Mouse (Mus musculus) midbrain, postnatal 0 days (tissue): Measurements from ENCODE around the gene Aup1. TPM values are rescaled to one million over a fixed set of nuclear protein-coding genes. Genes with fewer than 3 reads are reported as not detected.
A peak's percentile ranks its signal among the peaks of the same experiment; 100 is the strongest.

Source experiments
- ATAC-seq: fragments of 200-750 bp; cut with Nextera tagmentation; 2 replicates; pipeline ENCODE4 v1.8.0; 2017; ENCODE audit warnings: moderate number of reproducible peaks, mild to moderate bottlenecking, moderate TSS enrichment, moderate library complexity; ENCODE audit not compliant: low FRiP score
- DNase-seq: peaks from one replicate; pipeline ENCODE4 v3.0.0-alpha.2; 2015; ENCODE audit warnings: low spot score
- H3K27ac ChIP-seq: fragments of 300-500 bp; sonication (generic); 2 replicates; pipeline ENCODE4 v1.5.1; 2014; ENCODE audit warnings: low read depth, mild to moderate bottlenecking, low read length, mixed read lengths
- H3K27me3 ChIP-seq: fragments of 300-500 bp; sonication (generic); 2 replicates; pipeline ENCODE4 v1.6.1; 2014; ENCODE audit warnings: low read length, control low read depth, mixed read lengths; ENCODE audit not compliant: insufficient read depth
- H3K36me3 ChIP-seq: fragments of 300-500 bp; sonication (generic); 2 replicates; pipeline ENCODE4 v1.6.1; 2014; ENCODE audit warnings: low read length, control low read depth, mixed read lengths; ENCODE audit not compliant: insufficient read depth
- H3K4me1 ChIP-seq: fragments of 300-500 bp; sonication (generic); 2 replicates; pipeline ENCODE4 v1.6.1; 2014; ENCODE audit warnings: mild to moderate bottlenecking, control low read depth, antibody characterized with exemption, low read length, mixed read lengths; ENCODE audit not compliant: insufficient read depth
- H3K4me2 ChIP-seq: fragments of 300-500 bp; sonication (generic); 2 replicates; pipeline ENCODE4 v1.6.1; 2014; ENCODE audit warnings: low read depth, mild to moderate bottlenecking, low read length, mixed read lengths; ENCODE audit not compliant: poor library complexity, severe bottlenecking
- H3K4me3 ChIP-seq: fragments of 300-500 bp; sonication (generic); 2 replicates; pipeline ENCODE4 v1.5.1; 2014; ENCODE audit warnings: low read depth, mild to moderate bottlenecking, low read length, moderate library complexity
- H3K9ac ChIP-seq: fragments of 300-500 bp; sonication (generic); replicated peaks from 2 replicates; pipeline ENCODE4 v1.6.1; 2014; ENCODE audit warnings: mild to moderate bottlenecking, low read length, moderate library complexity, mixed read lengths; ENCODE audit not compliant: poor library complexity, severe bottlenecking
- H3K9me3 ChIP-seq: fragments of 300-500 bp; sonication (generic); 2 replicates; pipeline ENCODE4 v1.6.1; 2016; ENCODE audit warnings: low read length, control low read depth
- CTCF ChIP-seq: IDR thresholded peaks from 2 replicates; pipeline ENCODE4 v1.5.1; 2016; ENCODE audit warnings: antibody characterized with exemption, mild to moderate bottlenecking
- WGBS: fragments of 180-500 bp; shearing (Covaris S2); extraction: QIAGEN DNeasy Blood & Tissue Kit; methylation state at CpG from one replicate; pipeline ENCODE4 v1.1.7; 2014; 5-methylcytosine and 5-hydroxymethylcytosine counted together
- polyA plus RNA-seq: library from polyadenylated mRNA; unstranded; fragments of >200 nt; fragmentation: Nextera tagmentation; extraction: Ambion mirVana; gene quantifications from 2 replicates; pipeline ENCODE4 v1.2.1, GENCODE M21; 2015
- total RNA-seq: library from RNA; depleted of rRNA; stranded (reverse); fragments of >200 nt; gene quantifications from 2 replicates; pipeline ENCODE4 v1.2.3, GENCODE M21; 2014

Aup1 gene
- total and polyA plus RNA-seq, 2 experiments from 2014 or later, result 130 to 190 TPM

- TF ChIP-seq CTCF, result no peak
- Histone ChIP-seq H3K4me3 (peak overlapping the region; percentile 12; the same call in 1 of the 2 replicates), H3K27ac (no peak overlapping the region)
Observed at GRCm38 (mm10) chr6:83068706-83069487, 14.6 kb downstream of the Aup1 start.

GRCm38 (mm10) chr6:83069488-83070246 lies 15.3 kb downstream of the Aup1 start:
- WGBS, result 2% methylated on average over 69 of the region's 69 CpGs
- no peak for ATAC-seq
- Histone ChIP-seq H3K27ac (no peak overlapping the region), H3K4me1 (peaks cover 3% of the 10 kb centered on the region; the same call in 1 of the 2 replicates), H3K4me2 (no peak overlapping the region), H3K4me3 (0 out of 2 replicates have a peak overlapping the region, but pooled peaks have one; percentile 1), H3K36me3 (no peaks in the 10 kb centered on the region), H3K27me3 (peaks cover 87% of the 10 kb centered on the region), H3K9ac (no peak overlapping the region), H3K9me3 (no peaks in the 10 kb centered on the region)
- no peak for TF ChIP-seq CTCF
- DNase-seq, result no peak

More at GRCm38 (mm10) chr6:83068706-83069487, 14.6 kb downstream of the Aup1 start:
- H3K9me3 ChIP-seq, result no peaks in the 10 kb centered on the region
- WGBS, result 1% methylated on average over 69 of the region's 81 CpGs
- no peak overlapping the region for H3K9ac ChIP-seq
- DNase-seq (no peak), ATAC-seq (no peak)
- peak overlapping the region; percentile 16 for H3K4me2 ChIP-seq
- peaks cover 3% of the 10 kb centered on the region; the same call in 1 of the 2 replicates for H3K4me1 ChIP-seq
- peaks cover 87% of the 10 kb centered on the region for H3K27me3 ChIP-seq
- H3K36me3 ChIP-seq, result no peaks in the 10 kb centered on the region

- peak within 1 kb of the TSS; percentile 12; the same call in 1 of the 2 replicates for H3K4me3 ChIP-seq
- peaks cover 87% of the 10 kb centered on the region for H3K27me3 ChIP-seq
- H3K27ac ChIP-seq, result no peak within 1 kb of the TSS
- DNase-seq (no peak), ATAC-seq (no peak)
- H3K4me1 ChIP-seq, result peaks cover 3% of the 10 kb centered on the region; the same call in 1 of the 2 replicates
- 5% methylated on average over 10 of the region's 10 CpGs for WGBS
- no peak within 1 kb of the TSS for H3K9ac ChIP-seq
- TF ChIP-seq CTCF, result no peak
- no peaks in the 10 kb centered on the region for H3K36me3 ChIP-seq
- H3K9me3 ChIP-seq, result no peaks in the 10 kb centered on the region
- H3K4me2 ChIP-seq, result no peak within 1 kb of the TSS
Observed at GRCm38 (mm10) chr6:83070247-83070310, 15.8 kb downstream of the Aup1 start, which contains the start of gene Tlx2. Gene Tlx2 (minus strand): TSS chr6:83070293.

GRCm38 (mm10) chr6:83070311-83071219 lies 16.2 kb downstream of the Aup1 start:
- Histone ChIP-seq H3K4me1 (peaks cover 3% of the 10 kb centered on the region; the same call in 1 of the 2 replicates), H3K27me3 (peaks cover 83% of the 10 kb centered on the region), H3K4me3 (0 out of 2 replicates have a peak overlapping the region, but pooled peaks have one; percentile 1), H3K27ac (no peak overlapping the region), H3K36me3 (no peaks in the 10 kb centered on the region), H3K9me3 (no peaks in the 10 kb centered on the region), H3K9ac (no peak overlapping the region), H3K4me2 (no peak overlapping the region)
- no peak for TF ChIP-seq CTCF
- DNase-seq (no peak), ATAC-seq (no peak)
- WGBS, result under 1% methylated on average over 56 of the region's 58 CpGs

- H3K4me1 ChIP-seq, result peaks cover 3% of the 10 kb centered on the region; the same call in 1 of the 2 replicates
- ATAC-seq, result 0 out of 2 replicates have a peak, but pooled peaks have one; percentile 8
- no peak overlapping the region for H3K9ac ChIP-seq
- TF ChIP-seq CTCF, result no peak
- no peak overlapping the region for H3K4me2 ChIP-seq
- H3K27me3 ChIP-seq, result peaks cover 80% of the 10 kb centered on the region
- no peak overlapping the region for H3K27ac ChIP-seq
- H3K4me3 ChIP-seq, result no peak overlapping the region
- H3K36me3 ChIP-seq, result no peaks in the 10 kb centered on the region
- DNase-seq, result no peak
- no peaks in the 10 kb centered on the region for H3K9me3 ChIP-seq
- WGBS, result 0% methylated on average over 24 of the region's 24 CpGs
Observed at GRCm38 (mm10) chr6:83071220-83071619, 16.9 kb downstream of the Aup1 start.
